Mouse (Mus musculus) ZHBTc4 (cell line): ENCODE data around the gene Gm4969.
"Not testable (repeated sequence)": the region's sequence is repeated elsewhere in the genome, so short reads cannot be mapped to it uniquely, and the experiment has no call there.

ENCODE experiments used
- DNase-seq: peaks from one replicate; pipeline ENCODE4 v3.0.0-alpha.2; 2011; ENCODE audit warnings: low read depth, low spot score

Gene Gm4969

GRCm38 (mm10) chr7:19118028-19118771 is at the start of gene Gm4969:
Gene Gm4969, minus strand, starts transcription at chr7:19118368.
- DNase-seq, result peak; percentile 97

GRCm38 (mm10) chr7:19166990-19167389 is 48.8 kb upstream of the Gm4969 start:
- no peak for DNase-seq

GRCm38 (mm10) chr7:19165656-19166423 is 47.7 kb upstream of the Gm4969 start, which contains the start of gene Gipr:
Gene Gipr, minus strand, starts transcription at chr7:19166127.
- DNase-seq, result no peak

- DNase-seq, result peak; percentile 87
These were observed 46.8 kb upstream of the Gm4969 start for GRCm38 (mm10) chr7:19164978-19165377.

- DNase-seq, result peak; percentile 94
These were observed 46.0 kb upstream of the Gm4969 start for GRCm38 (mm10) chr7:19164189-19164588.

- DNase-seq, result no peak
These were observed 45.6 kb upstream of the Gm4969 start for GRCm38 (mm10) chr7:19163752-19164151.

GRCm38 (mm10) chr7:19162928-19163327 is 44.8 kb upstream of the Gm4969 start:
- no peak for DNase-seq

- peak; percentile 87 for DNase-seq
These were observed 41.9 kb upstream of the Gm4969 start for GRCm38 (mm10) chr7:19160115-19160514.

GRCm38 (mm10) chr7:19159411-19159810 is 41.2 kb upstream of the Gm4969 start:
- DNase-seq, result no peak

- DNase-seq, result no peak
These were observed 40.4 kb upstream of the Gm4969 start for GRCm38 (mm10) chr7:19158601-19159000.

GRCm38 (mm10) chr7:19157160-19157800 is 39.1 kb upstream of the Gm4969 start:
- DNase-seq, result peak; percentile 94

- no peak for DNase-seq
These were observed 37.8 kb upstream of the Gm4969 start for GRCm38 (mm10) chr7:19155825-19156475.

- no peak for DNase-seq
These were observed 36.6 kb upstream of the Gm4969 start for GRCm38 (mm10) chr7:19154796-19155195.

GRCm38 (mm10) chr7:19151121-19151520 is 33.0 kb upstream of the Gm4969 start:
- not testable (repeated sequence) for DNase-seq

- DNase-seq, result peak; percentile 97
These were observed 31.5 kb upstream of the Gm4969 start, which contains the start of gene Snrpd2 for GRCm38 (mm10) chr7:19149626-19150025. Gene Snrpd2, plus strand, starts transcription at chr7:19149722.

GRCm38 (mm10) chr7:19148875-19149541 is 30.8 kb upstream of the Gm4969 start, which contains the start of gene Qpctl:
Gene Qpctl, minus strand, starts transcription at chr7:19149291.
- peak; percentile 100 for DNase-seq

GRCm38 (mm10) chr7:19148180-19148874 is 30.2 kb upstream of the Gm4969 start:
- DNase-seq, result no peak

- no peak for DNase-seq
These were observed 29.4 kb upstream of the Gm4969 start for GRCm38 (mm10) chr7:19147497-19148045.

- no peak for DNase-seq
These were observed 28.6 kb upstream of the Gm4969 start for GRCm38 (mm10) chr7:19146793-19147192.

- peak; percentile 85 for DNase-seq
These were observed 19.2 kb upstream of the Gm4969 start for GRCm38 (mm10) chr7:19137380-19137779.
